ENCODE assay signal across 9 mouse cellular contexts in genomic region chr10:112163168-112163766, GRCm38 (mm10). TPM values are rescaled to one million over a fixed set of nuclear protein-coding genes. Genes with fewer than 3 reads are reported as not detected.
DNase-seq lines count a peak whose midpoint lies in the region; ATAC-seq and TF ChIP-seq lines count a peak whose summit lies in the region.
"Had no signal": no experiment of that assay in that cellular context is flagged by ENCODE, and none has a peak within 500 bp of the region (broad histone marks: within the 10 kb centered on the region; RNA-seq: fewer than 3 reads in every experiment).

TSS of gene Caps2 (plus strand) at chr10:112163621.

- no peaks in the 10 kb centered on the region for H3K9me3 ChIP-seq in heart, postnatal 0 days (replicated peaks; ENCODE audit: control insufficient read depth, low read length)
- no peaks in the 10 kb centered on the region for H3K9me3 ChIP-seq in lung, embryonic 14.5 days (ENCODE audit: low read depth, low read length)
- H3K9me3 ChIP-seq: liver, embryonic 15.5 days had no signal

- WGBS in heart, postnatal 0 days = 33% methylated on average over 4 of the region's 4 CpGs
- 33% methylated on average over 4 of the region's 4 CpGs for WGBS in lung, embryonic 14.5 days

- no peaks in the 10 kb centered on the region for H3K36me3 ChIP-seq in heart, postnatal 0 days (replicated peaks; ENCODE audit: control insufficient read depth, insufficient read depth, low read length)
- no peaks in the 10 kb centered on the region for H3K36me3 ChIP-seq in lung, embryonic 14.5 days (ENCODE audit: insufficient read depth)
- H3K36me3 ChIP-seq: liver, embryonic 15.5 days had no signal

- H3K4me1 ChIP-seq in heart, postnatal 0 days (ENCODE audit: control insufficient read depth, insufficient read depth) = no peaks in the 10 kb centered on the region
- no peaks in the 10 kb centered on the region; the same call in 1 of the 2 replicates for H3K4me1 ChIP-seq in lung, embryonic 14.5 days (ENCODE audit: insufficient read depth)
- H3K4me1 ChIP-seq: liver, embryonic 15.5 days had no signal

- no peak for TF ChIP-seq CTCF in heart, postnatal 0 days (IDR thresholded peaks at IDR 0.05; ENCODE audit: low read depth)
- TF ChIP-seq CTCF in lung, embryonic 14.5 days (IDR thresholded peaks at IDR 0.05; ENCODE audit: low read depth) = no peak

- no peak within 1 kb of the TSS for H3K9ac ChIP-seq in heart, postnatal 0 days (replicated peaks; ENCODE audit: low read depth, low read length)
- no peak within 1 kb of the TSS for H3K9ac ChIP-seq in lung, embryonic 14.5 days
- H3K9ac ChIP-seq: liver, embryonic 15.5 days had no signal

- no peak within 1 kb of the TSS; the same call in 1 of the 2 replicates for H3K4me3 ChIP-seq in heart, postnatal 0 days (ENCODE audit: low read depth, low read length)
- H3K4me3 ChIP-seq in lung, embryonic 14.5 days (ENCODE audit: low read depth, low read length) = peak within 1 kb of the TSS; percentile 17; the same call in 1 of the 2 replicates
- H3K4me3 ChIP-seq: liver, embryonic 15.5 days had no signal

- H3K27me3 ChIP-seq in heart, postnatal 0 days (ENCODE audit: control insufficient read depth, insufficient read depth, low read length) = no peaks in the 10 kb centered on the region
- no peaks in the 10 kb centered on the region for H3K27me3 ChIP-seq in lung, embryonic 14.5 days (ENCODE audit: insufficient read depth, low read length)
- H3K27me3 ChIP-seq: liver, embryonic 15.5 days had no signal

- no peak within 1 kb of the TSS for H3K27ac ChIP-seq in heart, postnatal 0 days (ENCODE audit: low read depth)
- H3K27ac ChIP-seq in lung, embryonic 14.5 days (ENCODE audit: low read depth) = peak within 1 kb of the TSS; percentile 21; the same call in 1 of the 2 replicates
- H3K27ac ChIP-seq: liver, embryonic 15.5 days had no signal

- H3K4me2 ChIP-seq in heart, postnatal 0 days (ENCODE audit: low read depth, low read length) = no peak within 1 kb of the TSS
- H3K4me2 ChIP-seq in lung, embryonic 14.5 days = peak within 1 kb of the TSS; percentile 26; the same call in 1 of the 2 replicates
- H3K4me2 ChIP-seq: liver, embryonic 15.5 days had no signal

- no peak for TF ChIP-seq EP300 in heart, postnatal 0 days (IDR thresholded peaks at IDR 0.05; ENCODE audit: low read depth)

- DNase-seq in heart, postnatal 0 days (ENCODE audit: low spot score) = peak; percentile 30
- DNase-seq in heart, postnatal 4 days = no peak
- DNase-seq in hindlimb bud, embryonic 11.5 days (ENCODE audit: extremely low spot score, low read depth, low spot score) = peak; percentile 74
- peak; percentile 80 for DNase-seq in lung, embryonic 14.5 days
- peak; percentile 77 for DNase-seq in retina, embryonic 14.5 days (ENCODE audit: low spot score)
- no peak for DNase-seq in right cerebral cortex, postnatal 36 days (ENCODE audit: low spot score in 2 of 2)
- no peak for DNase-seq in spleen, adult 12 weeks (ENCODE audit: low spot score)

- ATAC-seq in heart, postnatal 0 days (ENCODE audit: insufficient read depth, low read depth) = peak; percentile 49; the same call in 1 of the 2 replicates
- peak; percentile 78 for ATAC-seq in common myeloid progenitor, adult 5-6 weeks (replicated peaks; ENCODE audit: low read depth, poor library complexity, severe bottlenecking)
- ATAC-seq in lung, embryonic 14.5 days (ENCODE audit: insufficient read depth) = peak; percentile 80

RNA-seq across cellular contexts. Expression of gene Caps2, which starts in this region (rescaled TPM):
- total RNA-seq in heart, postnatal 0 days (2014; rRNA removed; ENCODE audit: low replicate concordance) = not detected in 2 replicates
- polyA plus RNA-seq in heart, postnatal 0 days (2015; fragmentation: Nextera tagmentation; extraction: Ambion mirVana) = 0.04 and 0.07 TPM in 2 replicates
- not detected for total RNA-seq in heart, postnatal 4 days (2021)
- not detected in 2 replicates for total RNA-seq in common myeloid progenitor, adult 5-6 weeks (2017)
- 0.51 and 0.61 TPM in 2 replicates for polyA plus RNA-seq in lung, embryonic 14.5 days (2014; fragmentation: Nextera tagmentation; extraction: Ambion mirVana)
- polyA plus RNA-seq: liver, embryonic 15.5 days had no signal

Comparison
In these comparisons a context has a peak if more than half of its experiments do, and no peak if none do; other contexts are left out.
1. Peak in DNase-seq and ATAC-seq in heart, postnatal 0 days; RNA of the gene not detected or under 1 TPM.
2. Peak in ATAC-seq in common myeloid progenitor, adult 5-6 weeks; RNA of the gene not detected or under 1 TPM.
3. Peak in DNase-seq, ATAC-seq, H3K4me3 ChIP-seq, H3K27ac ChIP-seq and H3K4me2 ChIP-seq in lung, embryonic 14.5 days; RNA of the gene not detected or under 1 TPM.
4. DNase-seq: peak in hindlimb bud, embryonic 11.5 days (single experiment) and retina, embryonic 14.5 days (single experiment); none in heart, postnatal 4 days (single experiment), right cerebral cortex, postnatal 36 days (0 of 2) and spleen, adult 12 weeks (single experiment).
5. Peak in every context shown above with its lines, with median percentiles within 50 percentile points of each other: ATAC-seq.